Mouse (Mus musculus) CH12.LX (cell line): ENCODE data around the gene Focad.

Experiments
- CTCF ChIP-seq, 2 experiments: IDR thresholded peaks in 1 of 2; conservative IDR thresholded peaks in 1 of 2; 2 replicates each; pipeline ENCODE4 v1.5.1; 2011 to 2012; ENCODE audit warnings: low read depth in 2 of 2, low read length in 2 of 2, improper control_type of control experiment in 1 of 2, inconsistent platforms in 1 of 2, mild to moderate bottlenecking in 1 of 2, moderate library complexity in 1 of 2
- EP300 ChIP-seq: IDR thresholded peaks from 2 replicates; pipeline ENCODE4 v1.6.1; 2011; ENCODE audit warnings: low read length, improper control_type of control experiment
- MAZ ChIP-seq: IDR thresholded peaks from 2 replicates; pipeline ENCODE4 v1.6.1; 2012; ENCODE audit warnings: low read depth, mild to moderate bottlenecking, inconsistent platforms, low read length, improper control_type of control experiment, moderate library complexity
- POLR2A ChIP-seq: IDR thresholded peaks from 2 replicates; pipeline ENCODE4 v1.6.1; 2011; ENCODE audit warnings: low read depth, mild to moderate bottlenecking, improper control_type of control experiment, low read length
- TCF12 ChIP-seq: IDR thresholded peaks from 2 replicates; pipeline ENCODE4 v1.6.1; 2014; ENCODE audit warnings: low read depth, mild to moderate bottlenecking, inconsistent platforms, low read length, improper control_type of control experiment

GRCm38 (mm10) chr4:88432412-88433024 is 338.1 kb downstream of the Focad start:
- TF ChIP-seq CTCF (conservative IDR thresholded peaks at IDR 0.05 in 1 of 2, IDR thresholded peaks at IDR 0.05 in 1 of 2; ENCODE audit: low read depth in 2 of 2, low read length in 2 of 2) = no peak
- no peak for TF ChIP-seq MAZ
- TF ChIP-seq POLR2A = no peak
- no peak for TF ChIP-seq TCF12
- TF ChIP-seq EP300 = no peak
